Mouse (Mus musculus) lung, postnatal 0 days (tissue): ENCODE data around the gene Kdm7a.

Experiments
- CTCF ChIP-seq: IDR thresholded peaks from 2 replicates; pipeline ENCODE4 v1.5.1; 2016; ENCODE audit warnings: antibody characterized with exemption, mild to moderate bottlenecking
- EP300 ChIP-seq: IDR thresholded peaks from 2 replicates; pipeline ENCODE4 v1.6.1; 2016; ENCODE audit warnings: antibody characterized with exemption, mild to moderate bottlenecking, control low read depth

DNA sequence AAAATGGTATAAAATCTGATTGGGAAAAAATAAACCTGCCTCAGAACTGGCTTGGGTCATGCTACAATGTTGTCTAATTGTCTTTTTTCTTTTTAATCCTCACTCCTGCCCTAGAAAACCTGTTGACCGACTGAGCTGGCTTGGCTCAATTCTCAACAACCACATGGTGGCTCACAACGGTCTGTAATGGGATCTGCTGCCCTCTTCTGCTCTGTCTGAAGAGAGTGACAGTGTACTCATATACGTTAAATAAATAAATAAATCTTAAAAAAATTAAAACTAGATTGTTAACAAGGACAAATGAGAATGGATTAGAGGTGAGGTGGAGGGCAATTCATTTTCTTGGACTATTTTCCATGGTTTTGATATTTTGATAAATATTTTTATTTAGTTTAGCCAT is 85.9 kb downstream of the Kdm7a start:
- TF ChIP-seq CTCF (peak; percentile 45), EP300 (no peak)
